In genomic region chr16:97697769-97698168, GRCm38 (mm10) we compare ENCODE assay signal across 8 mouse cellular contexts.
A peak's percentile ranks its signal among the peaks of the same experiment; 100 is the strongest.
DNase-seq lines count a peak whose midpoint lies in the region; ATAC-seq and TF ChIP-seq lines count a peak whose summit lies in the region.

No protein-coding gene starts in this region.

- H3K27ac ChIP-seq in forebrain, embryonic 11.5 days (ENCODE audit: low read depth, low read length), result no peak overlapping the region
- no peak overlapping the region for H3K27ac ChIP-seq in forebrain, embryonic 14.5 days (ENCODE audit: low read depth, low read length)
- no peak overlapping the region for H3K27ac ChIP-seq in lung, embryonic 15.5 days

- no peak overlapping the region for H3K4me3 ChIP-seq in forebrain, embryonic 11.5 days (ENCODE audit: low read depth, low read length)
- no peak overlapping the region for H3K4me3 ChIP-seq in forebrain, embryonic 14.5 days (ENCODE audit: low read depth, low read length)
- no peak overlapping the region for H3K4me3 ChIP-seq in E14TG2a.4 (replicated peaks; ENCODE audit: low read length)
- H3K4me3 ChIP-seq in lung, embryonic 15.5 days, result no peak overlapping the region

- no peak overlapping the region for H3K9ac ChIP-seq in forebrain, embryonic 11.5 days (ENCODE audit: low read length)
- H3K9ac ChIP-seq in forebrain, embryonic 14.5 days (ENCODE audit: low read length), result no peak overlapping the region
- no peak overlapping the region for H3K9ac ChIP-seq in lung, embryonic 15.5 days

- DNase-seq in forebrain, embryonic 11.5 days (ENCODE audit: low spot score), result peak; percentile 37
- no peak for DNase-seq in forebrain, embryonic 14.5 days (ENCODE audit: low spot score)
- no peak for DNase-seq in cerebellum, adult 11 months
- no peak for DNase-seq in urinary bladder, postnatal 10 days (ENCODE audit: low spot score)

- no peak for ATAC-seq in forebrain, embryonic 11.5 days (replicated peaks; ENCODE audit: low FRiP score)
- ATAC-seq in forebrain, embryonic 14.5 days, result no peak
- peak; percentile 84 for ATAC-seq in granulocyte monocyte progenitor cell, adult 5-6 weeks (replicated peaks; ENCODE audit: poor library complexity, severe bottlenecking)
- peak; percentile 20; the same call in 1 of the 2 replicates for ATAC-seq in lung, embryonic 15.5 days (ENCODE audit: borderline replicate concordance, extremely low read depth, low FRiP score, low TSS enrichment)
- no peak for ATAC-seq in CD4-positive, CD25-positive, alpha-beta regulatory T cell, adult 4 months

- no peaks in the 10 kb centered on the region for H3K9me3 ChIP-seq in forebrain, embryonic 11.5 days (ENCODE audit: control insufficient read depth, low read length)
- H3K9me3 ChIP-seq in forebrain, embryonic 14.5 days (replicated peaks; ENCODE audit: control insufficient read depth, low read length), result no peaks in the 10 kb centered on the region
- H3K9me3 ChIP-seq in E14TG2a.4 (ENCODE audit: low read length), result no peaks in the 10 kb centered on the region
- no peaks in the 10 kb centered on the region for H3K9me3 ChIP-seq in lung, embryonic 15.5 days

- 29% methylated on average over 1 of the region's 1 CpGs for WGBS in forebrain, embryonic 11.5 days
- WGBS in forebrain, embryonic 14.5 days, result 31% methylated on average over 1 of the region's 1 CpGs
- WGBS in lung, embryonic 15.5 days, result 13% methylated on average over 1 of the region's 1 CpGs

- H3K36me3 ChIP-seq in forebrain, embryonic 11.5 days (ENCODE audit: control insufficient read depth, insufficient read depth, low read length), result no peaks in the 10 kb centered on the region
- no peaks in the 10 kb centered on the region for H3K36me3 ChIP-seq in forebrain, embryonic 14.5 days (ENCODE audit: control insufficient read depth, insufficient read depth, low read length)
- no peaks in the 10 kb centered on the region for H3K36me3 ChIP-seq in E14TG2a.4 (ENCODE audit: insufficient read depth, low read length)
- no peaks in the 10 kb centered on the region for H3K36me3 ChIP-seq in lung, embryonic 15.5 days

- no peak overlapping the region for H3K4me2 ChIP-seq in forebrain, embryonic 11.5 days (ENCODE audit: low read depth, low read length, severe bottlenecking)
- no peak overlapping the region for H3K4me2 ChIP-seq in forebrain, embryonic 14.5 days (ENCODE audit: low read length)
- no peak overlapping the region for H3K4me2 ChIP-seq in lung, embryonic 15.5 days

- TF ChIP-seq CTCF in E14TG2a.4 (conservative IDR thresholded peaks at IDR 0.05; ENCODE audit: low read length), result peak; percentile 43

- H3K4me1 ChIP-seq in forebrain, embryonic 11.5 days (replicated peaks; ENCODE audit: control insufficient read depth, insufficient read depth, low read length), result no peaks in the 10 kb centered on the region
- no peaks in the 10 kb centered on the region for H3K4me1 ChIP-seq in forebrain, embryonic 14.5 days (ENCODE audit: control insufficient read depth, insufficient read depth, low read length)
- no peaks in the 10 kb centered on the region for H3K4me1 ChIP-seq in E14TG2a.4 (replicated peaks; ENCODE audit: low read depth, low read length)
- H3K4me1 ChIP-seq in lung, embryonic 15.5 days, result no peaks in the 10 kb centered on the region

- H3K27me3 ChIP-seq in forebrain, embryonic 11.5 days (ENCODE audit: control insufficient read depth, insufficient read depth, low read length), result no peaks in the 10 kb centered on the region
- H3K27me3 ChIP-seq in forebrain, embryonic 14.5 days (replicated peaks; ENCODE audit: control insufficient read depth, insufficient read depth, low read length), result no peaks in the 10 kb centered on the region
- no peaks in the 10 kb centered on the region for H3K27me3 ChIP-seq in E14TG2a.4 (ENCODE audit: insufficient read depth, low read length)
- no peaks in the 10 kb centered on the region for H3K27me3 ChIP-seq in lung, embryonic 15.5 days

Comparison
In these comparisons a context has a peak if more than half of its experiments do, and no peak if none do; other contexts are left out.
1. ATAC-seq: peak in granulocyte monocyte progenitor cell, adult 5-6 weeks (single experiment) and lung, embryonic 15.5 days (single experiment); none in forebrain, embryonic 11.5 days (single experiment), forebrain, embryonic 14.5 days (single experiment) and CD4-positive, CD25-positive, alpha-beta regulatory T cell, adult 4 months (single experiment).